Mouse (Mus musculus): ENCODE results near the gene Prkd1.

Prkd1 gene

GRCm38 (mm10) chr12:50554214-50554613 lies 94.7 kb downstream of the Prkd1 start:
- DNase-seq, result no peak

GRCm38 (mm10) chr12:50549860-50550555 lies 98.9 kb downstream of the Prkd1 start:
- DNase-seq, result no peak

- no peak for DNase-seq
Observed at GRCm38 (mm10) chr12:50546394-50546793, 102.5 kb downstream of the Prkd1 start.

GRCm38 (mm10) chr12:50545610-50545919 lies 103.3 kb downstream of the Prkd1 start:
- no peak for DNase-seq

GRCm38 (mm10) chr12:50544855-50545609 lies 103.9 kb downstream of the Prkd1 start:
- no peak for DNase-seq

- DNase-seq, result no peak
Observed at GRCm38 (mm10) chr12:50540793-50541192, 108.1 kb downstream of the Prkd1 start.

GRCm38 (mm10) chr12:50538296-50538965 lies 110.5 kb downstream of the Prkd1 start:
- DNase-seq, result no peak

GRCm38 (mm10) chr12:50537761-50538160 lies 111.1 kb downstream of the Prkd1 start:
- no peak for DNase-seq

- DNase-seq, result no peak
Observed at GRCm38 (mm10) chr12:50537006-50537405, 111.9 kb downstream of the Prkd1 start.

- DNase-seq, result no peak
Observed at GRCm38 (mm10) chr12:50528633-50529032, 120.3 kb downstream of the Prkd1 start.

GRCm38 (mm10) chr12:50524061-50524460 lies 124.8 kb downstream of the Prkd1 start:
- no peak for DNase-seq

GRCm38 (mm10) chr12:50514526-50514925 lies 134.4 kb downstream of the Prkd1 start:
- DNase-seq, result no peak

- no peak for DNase-seq
Observed at GRCm38 (mm10) chr12:50511486-50512225, 137.2 kb downstream of the Prkd1 start.

- DNase-seq, result no peak
Observed at GRCm38 (mm10) chr12:50508762-50509161, 140.1 kb downstream of the Prkd1 start.

GRCm38 (mm10) chr12:50499796-50500504 lies 148.9 kb downstream of the Prkd1 start:
- no peak for DNase-seq

GRCm38 (mm10) chr12:50496006-50496405 lies 152.9 kb downstream of the Prkd1 start:
- no peak for DNase-seq

- no peak for DNase-seq
Observed at GRCm38 (mm10) chr12:50479784-50480183, 169.1 kb downstream of the Prkd1 start.

GRCm38 (mm10) chr12:50457151-50457550 lies 191.7 kb downstream of the Prkd1 start:
- DNase-seq, result no peak

- DNase-seq, result no peak
Observed at GRCm38 (mm10) chr12:50451761-50452160, 197.1 kb downstream of the Prkd1 start.

- no peak for DNase-seq
Observed at GRCm38 (mm10) chr12:50436660-50437059, 212.2 kb downstream of the Prkd1 start.

- no peak for DNase-seq
Observed at GRCm38 (mm10) chr12:50430129-50430703, 218.7 kb downstream of the Prkd1 start.

GRCm38 (mm10) chr12:50352404-50352803 lies 296.5 kb downstream of the Prkd1 start:
- DNase-seq, result no peak
